Mouse (Mus musculus) embryonic facial prominence, embryonic 13.5 days (tissue): Measurements from ENCODE around the gene Pp2d1. TPM values are rescaled to one million over a fixed set of nuclear protein-coding genes. Genes with fewer than 3 reads are reported as not detected.
"Not testable (repeated sequence)": the region's sequence is repeated elsewhere in the genome, so short reads cannot be mapped to it uniquely, and the experiment has no call there.

Source experiments
- ATAC-seq: fragments of 200-750 bp; cut with Nextera tagmentation; 2 replicates; pipeline ENCODE4 v1.8.0; 2017; ENCODE audit warnings: low read depth; ENCODE audit not compliant: insufficient number of reproducible peaks, insufficient read depth, low FRiP score, low TSS enrichment
- H3K27ac ChIP-seq: fragments of 300-500 bp; sonication (generic); 2 replicates; pipeline ENCODE4 v1.5.1; 2015; ENCODE audit warnings: moderate library complexity, mild to moderate bottlenecking, inconsistent platforms
- H3K27me3 ChIP-seq: fragments of 300-500 bp; sonication (generic); 2 replicates; pipeline ENCODE4 v1.6.1; 2015; ENCODE audit warnings: mild to moderate bottlenecking, inconsistent platforms
- H3K36me3 ChIP-seq: fragments of 300-500 bp; sonication (generic); 2 replicates; pipeline ENCODE4 v1.6.1; 2015; ENCODE audit warnings: mild to moderate bottlenecking, inconsistent platforms
- H3K4me1 ChIP-seq: fragments of 300-500 bp; sonication (generic); 2 replicates; pipeline ENCODE4 v1.6.1; 2015; ENCODE audit warnings: inconsistent platforms
- H3K4me2 ChIP-seq: fragments of 300-500 bp; sonication (generic); 2 replicates; pipeline ENCODE4 v1.6.1; 2015; ENCODE audit warnings: moderate library complexity, mild to moderate bottlenecking, inconsistent platforms
- H3K4me3 ChIP-seq: fragments of 300-500 bp; sonication (generic); 2 replicates; pipeline ENCODE4 v1.5.1; 2015; ENCODE audit warnings: mild to moderate bottlenecking, inconsistent platforms
- H3K9ac ChIP-seq: fragments of 300-500 bp; sonication (generic); 2 replicates; pipeline ENCODE4 v1.6.1; 2015; ENCODE audit warnings: mild to moderate bottlenecking, inconsistent platforms
- H3K9me3 ChIP-seq: fragments of 300-500 bp; sonication (generic); 2 replicates; pipeline ENCODE4 v1.6.1; 2016; ENCODE audit warnings: inconsistent platforms
- WGBS: fragments of 180-500 bp; shearing (Covaris S2); methylation state at CpG from one replicate; pipeline ENCODE4 v1.1.7; 2015; ENCODE audit warnings: mixed read lengths; 5-methylcytosine and 5-hydroxymethylcytosine counted together
- polyA plus RNA-seq: library from polyadenylated mRNA; unstranded; fragments of >200 nt; fragmentation: Nextera tagmentation; extraction: Ambion mirVana; gene quantifications from 2 replicates; pipeline ENCODE4 v1.2.1, GENCODE M21; 2015

The Pp2d1 gene
- polyA plus RNA-seq, 1 experiment from 2014 or later: 0.31 TPM

- H3K36me3 ChIP-seq: no peaks in the 10 kb centered on the region
- no peak overlapping the region for H3K4me3 ChIP-seq
- H3K4me2 ChIP-seq: no peak overlapping the region
- H3K9ac ChIP-seq: no peak overlapping the region
- ATAC-seq: no peak
- no peaks in the 10 kb centered on the region for H3K9me3 ChIP-seq
- no peaks in the 10 kb centered on the region for H3K27me3 ChIP-seq
- H3K4me1 ChIP-seq: peaks cover 7% of the 10 kb centered on the region
- WGBS: 83% methylated on average over 2 of the region's 2 CpGs
- H3K27ac ChIP-seq: no peak overlapping the region
Measured at GRCm38 (mm10) chr17:53577151-53577550, 37.9 kb upstream of the Pp2d1 start.

GRCm38 (mm10) chr17:53573019-53573556 is 33.8 kb upstream of the Pp2d1 start:
- Histone ChIP-seq H3K9me3 (no peaks in the 10 kb centered on the region), H3K4me3 (no peak overlapping the region), H3K27ac (no peak overlapping the region), H3K4me2 (no peak overlapping the region), H3K36me3 (no peaks in the 10 kb centered on the region), H3K4me1 (peaks cover 18% of the 10 kb centered on the region), H3K9ac (no peak overlapping the region), H3K27me3 (no peaks in the 10 kb centered on the region)
- ATAC-seq: no peak
- WGBS: 32% methylated on average over 4 of the region's 4 CpGs

- not testable (repeated sequence) for H3K27me3 ChIP-seq, H3K9me3 ChIP-seq, H3K27ac ChIP-seq, H3K9ac ChIP-seq, ATAC-seq, H3K4me3 ChIP-seq, H3K36me3 ChIP-seq, H3K4me2 ChIP-seq
- WGBS: 93% methylated on average over 5 of the region's 5 CpGs
- H3K4me1 ChIP-seq: peaks cover 21% of the 10 kb centered on the region
Measured at GRCm38 (mm10) chr17:53570932-53571331, 31.7 kb upstream of the Pp2d1 start.

- ATAC-seq: no peak
- H3K4me2 ChIP-seq: no peak overlapping the region
- no peaks in the 10 kb centered on the region for H3K27me3 ChIP-seq
- 48% methylated on average over 10 of the region's 10 CpGs for WGBS
- no peak overlapping the region for H3K4me3 ChIP-seq
- no peaks in the 10 kb centered on the region for H3K9me3 ChIP-seq
- peak overlapping the region; percentile 29; the same call in 1 of the 2 replicates for H3K27ac ChIP-seq
- H3K4me1 ChIP-seq: peaks cover 23% of the 10 kb centered on the region
- H3K36me3 ChIP-seq: no peaks in the 10 kb centered on the region
- no peak overlapping the region for H3K9ac ChIP-seq
Measured at GRCm38 (mm10) chr17:53570361-53570875, 31.2 kb upstream of the Pp2d1 start.

GRCm38 (mm10) chr17:53569829-53570228 is 30.6 kb upstream of the Pp2d1 start:
- Histone ChIP-seq H3K27ac (0 out of 2 replicates have a peak overlapping the region, but pooled peaks have one; percentile 44), H3K27me3 (no peaks in the 10 kb centered on the region), H3K4me3 (no peak overlapping the region), H3K4me1 (peaks cover 23% of the 10 kb centered on the region), H3K4me2 (0 out of 2 replicates have a peak overlapping the region, but pooled peaks have one; percentile 26), H3K9ac (0 out of 2 replicates have a peak overlapping the region, but pooled peaks have one; percentile 40), H3K36me3 (no peaks in the 10 kb centered on the region), H3K9me3 (no peaks in the 10 kb centered on the region)
- ATAC-seq: no peak
- 35% methylated on average over 6 of the region's 6 CpGs for WGBS

GRCm38 (mm10) chr17:53568734-53569386 is 29.6 kb upstream of the Pp2d1 start:
- H3K9me3 ChIP-seq: no peaks in the 10 kb centered on the region
- H3K27me3 ChIP-seq: no peaks in the 10 kb centered on the region
- H3K4me3 ChIP-seq: peak overlapping the region; percentile 82
- peak overlapping the region; percentile 96 for H3K4me2 ChIP-seq
- 37% methylated on average over 8 of the region's 8 CpGs for WGBS
- H3K4me1 ChIP-seq: peaks cover 23% of the 10 kb centered on the region
- no peak for ATAC-seq
- no peaks in the 10 kb centered on the region for H3K36me3 ChIP-seq
- H3K9ac ChIP-seq: peak overlapping the region; percentile 91
- no peak overlapping the region for H3K27ac ChIP-seq

- peak; percentile 77 for ATAC-seq
- under 1% methylated on average over 15 of the region's 15 CpGs for WGBS
Measured at GRCm38 (mm10) chr17:53568118-53568517, 28.9 kb upstream of the Pp2d1 start.

GRCm38 (mm10) chr17:53567346-53568101 is 28.3 kb upstream of the Pp2d1 start:
- Histone ChIP-seq H3K4me3 (peak overlapping the region; percentile 82), H3K9ac (peak overlapping the region; percentile 91), H3K36me3 (no peaks in the 10 kb centered on the region), H3K9me3 (no peaks in the 10 kb centered on the region), H3K27me3 (no peaks in the 10 kb centered on the region), H3K27ac (peak overlapping the region; percentile 85), H3K4me2 (peak overlapping the region; percentile 96), H3K4me1 (peaks cover 23% of the 10 kb centered on the region)
- under 1% methylated on average over 61 of the region's 67 CpGs for whole genome bisulfite sequencing
- peak; percentile 52 for ATAC-seq

More at GRCm38 (mm10) chr17:53568118-53568517, 28.9 kb upstream of the Pp2d1 start:
- no peaks in the 10 kb centered on the region for H3K9me3 ChIP-seq
- peak overlapping the region; percentile 85 for H3K27ac ChIP-seq
- H3K4me3 ChIP-seq: peak overlapping the region; percentile 82
- H3K4me1 ChIP-seq: peaks cover 23% of the 10 kb centered on the region
- H3K4me2 ChIP-seq: peak overlapping the region; percentile 96
- peak overlapping the region; percentile 91 for H3K9ac ChIP-seq
- H3K27me3 ChIP-seq: no peaks in the 10 kb centered on the region
- no peaks in the 10 kb centered on the region for H3K36me3 ChIP-seq

GRCm38 (mm10) chr17:53566919-53567345 is 27.7 kb upstream of the Pp2d1 start:
- Histone ChIP-seq H3K4me2 (peak overlapping the region; percentile 96), H3K4me3 (peak overlapping the region; percentile 82), H3K27ac (peak overlapping the region; percentile 85), H3K36me3 (no peaks in the 10 kb centered on the region), H3K4me1 (peaks cover 23% of the 10 kb centered on the region), H3K27me3 (no peaks in the 10 kb centered on the region), H3K9me3 (no peaks in the 10 kb centered on the region), H3K9ac (peak overlapping the region; percentile 91)
- ATAC-seq: peak; percentile 63
- under 1% methylated on average over 28 of the region's 51 CpGs for WGBS

GRCm38 (mm10) chr17:53566161-53566918 is 27.1 kb upstream of the Pp2d1 start, which contains the start of gene Kat2b:
Kat2b (plus strand) TSS chr17:53566861.
- Histone ChIP-seq H3K27me3 (no peaks in the 10 kb centered on the region), H3K36me3 (no peaks in the 10 kb centered on the region), H3K9me3 (no peaks in the 10 kb centered on the region), H3K4me1 (peaks cover 23% of the 10 kb centered on the region), H3K9ac (peak within 1 kb of the TSS; percentile 91), H3K4me2 (peak within 1 kb of the TSS; percentile 96), H3K27ac (peak within 1 kb of the TSS; percentile 85), H3K4me3 (peak within 1 kb of the TSS; percentile 82)
- WGBS: 2% methylated on average over 20 of the region's 20 CpGs
- ATAC-seq: no peak

GRCm38 (mm10) chr17:53564837-53565236 is 25.6 kb upstream of the Pp2d1 start:
- no peak overlapping the region for H3K4me3 ChIP-seq
- no peaks in the 10 kb centered on the region for H3K9me3 ChIP-seq
- ATAC-seq: no peak
- 85% methylated on average over 4 of the region's 4 CpGs for WGBS
- H3K4me1 ChIP-seq: peaks cover 20% of the 10 kb centered on the region
- H3K4me2 ChIP-seq: no peak overlapping the region
- no peaks in the 10 kb centered on the region for H3K27me3 ChIP-seq
- H3K9ac ChIP-seq: no peak overlapping the region
- no peaks in the 10 kb centered on the region for H3K36me3 ChIP-seq
- no peak overlapping the region for H3K27ac ChIP-seq
